Mouse (Mus musculus): ENCODE data around the gene Anapc10. TPM values are rescaled to one million over a fixed set of nuclear protein-coding genes. Genes with fewer than 3 reads are reported as not detected.

Anapc10 gene
- total and polyA plus RNA-seq, 3 experiments: 2.1 to 5.5 (median 5.3) TPM

DNA sequence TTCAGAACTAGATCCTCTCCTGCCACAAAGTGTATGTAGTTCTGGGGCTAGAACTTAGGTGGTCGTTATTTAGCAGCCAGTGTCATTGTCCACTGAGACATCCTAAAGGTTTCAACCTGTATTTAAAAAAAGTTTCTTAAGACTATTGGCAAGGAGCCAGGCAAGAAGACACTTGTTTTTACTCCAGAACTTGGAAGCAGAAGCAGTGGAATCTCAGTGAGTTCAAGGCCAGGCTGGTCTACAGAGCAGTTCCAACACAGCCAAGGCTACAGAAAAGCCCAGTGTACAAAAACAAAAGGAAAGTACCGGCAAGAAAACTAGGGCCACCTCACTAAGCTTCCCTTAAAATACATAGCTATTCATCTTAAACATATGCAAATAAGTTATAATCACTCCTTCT lies 19.1 kb upstream of the Anapc10 start:
- Histone ChIP-seq H3K27me3 (ENCODE audit: control insufficient read depth, insufficient read depth, low read length) (no peaks in the 10 kb centered on the region), H3K4me3 (no peak overlapping the region), H3K9ac (ENCODE audit: low read depth, low read length) (no peak overlapping the region), H3K36me3 (ENCODE audit: control insufficient read depth, insufficient read depth, low read length) (peaks cover 5% of the 10 kb centered on the region; the same call in 1 of the 2 replicates), H3K79me2 (replicated peaks; ENCODE audit: control insufficient read depth, insufficient read depth, low read length) (no peaks in the 10 kb centered on the region), H3K27ac (no peak overlapping the region), H3K4me1 (ENCODE audit: control insufficient read depth, insufficient read depth, low read length) (no peaks in the 10 kb centered on the region)
- DNase-seq: no peak
- 79% methylated on average over 2 of the region's 2 CpGs for WGBS
- TF ChIP-seq POLR2A (IDR thresholded peaks at IDR 0.05; ENCODE audit: insufficient read depth, low read depth, low read length): no peak
- no peak for TF ChIP-seq CTCF (IDR thresholded peaks at IDR 0.05)
- intact Hi-C loops (cut with DNase I): no loop called here

DNA sequence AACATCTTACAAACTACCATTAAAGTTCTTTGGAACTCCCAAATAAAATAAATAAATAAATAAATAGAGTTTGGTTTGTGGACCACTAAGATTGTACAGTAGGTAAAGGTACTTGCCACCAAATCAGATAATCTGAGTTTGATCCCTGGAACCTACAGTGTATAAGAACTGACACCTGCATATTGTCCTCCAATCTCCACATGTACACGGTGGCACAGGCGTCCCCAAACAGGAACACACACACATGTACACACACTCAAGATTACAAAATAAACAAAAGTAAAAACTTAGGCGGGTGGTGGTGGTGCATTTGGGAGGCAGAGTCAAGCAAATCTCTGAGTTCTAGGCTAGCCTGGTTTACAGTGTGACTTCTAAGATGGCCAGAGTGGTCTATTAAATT lies 4.9 kb upstream of the Anapc10 start:
- Histone ChIP-seq H3K36me3 (ENCODE audit: control insufficient read depth, insufficient read depth, low read length) (peaks cover 5% of the 10 kb centered on the region), H3K79me2 (replicated peaks; ENCODE audit: control insufficient read depth, insufficient read depth, low read length) (no peaks in the 10 kb centered on the region), H3K4me1 (ENCODE audit: control insufficient read depth, insufficient read depth, low read length) (no peaks in the 10 kb centered on the region; the same call in 1 of the 2 replicates), H3K4me3 (no peak overlapping the region), H3K27me3 (ENCODE audit: control insufficient read depth, insufficient read depth, low read length) (no peaks in the 10 kb centered on the region), H3K27ac (no peak overlapping the region), H3K9ac (ENCODE audit: low read depth, low read length) (no peak overlapping the region)
- intact Hi-C loops (cut with DNase I): no loop called here
- 93% methylated on average over 3 of the region's 3 CpGs for WGBS
- TF ChIP-seq EP300 (IDR thresholded peaks at IDR 0.05; ENCODE audit: insufficient read depth, low read depth, low read length) (no peak), CTCF (IDR thresholded peaks at IDR 0.05) (no peak), POLR2A (IDR thresholded peaks at IDR 0.05; ENCODE audit: insufficient read depth, low read depth, low read length) (no peak)
- no peak for DNase-seq

DNA sequence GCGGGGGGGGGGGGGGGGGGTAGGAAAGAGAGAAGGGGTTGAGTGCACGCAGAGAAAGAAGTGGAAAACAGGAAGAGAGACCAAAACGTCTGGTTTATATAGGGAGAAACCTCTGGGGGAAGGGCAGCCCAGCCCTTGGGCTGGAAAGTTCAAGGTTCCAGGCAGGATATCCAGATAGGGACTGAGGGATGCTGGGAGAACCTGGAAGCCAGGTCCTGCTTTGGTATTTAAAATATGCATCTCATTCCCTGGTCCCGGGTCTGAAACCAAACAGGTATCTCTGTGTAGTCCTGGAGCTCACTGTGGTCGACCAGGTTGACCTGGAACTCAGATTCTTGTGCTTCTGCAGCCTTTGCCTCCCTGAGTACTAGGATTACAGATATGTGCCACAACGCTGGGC lies 1.1 kb downstream of the Anapc10 start:
- no peak for TF ChIP-seq EP300 (IDR thresholded peaks at IDR 0.05; ENCODE audit: insufficient read depth, low read depth, low read length)
- no peak for TF ChIP-seq CTCF (IDR thresholded peaks at IDR 0.05)
- TF ChIP-seq POLR2A (IDR thresholded peaks at IDR 0.05; ENCODE audit: insufficient read depth, low read depth, low read length): no peak
- H3K36me3 ChIP-seq (ENCODE audit: control insufficient read depth, insufficient read depth, low read length): peaks cover 2% of the 10 kb centered on the region; the same call in 1 of the 2 replicates
- H3K27me3 ChIP-seq (ENCODE audit: control insufficient read depth, insufficient read depth, low read length): no peaks in the 10 kb centered on the region
- no peaks in the 10 kb centered on the region; the same call in 1 of the 2 replicates for H3K4me1 ChIP-seq (ENCODE audit: control insufficient read depth, insufficient read depth, low read length)
- H3K27ac ChIP-seq: no peak overlapping the region
- no peaks in the 10 kb centered on the region for H3K79me2 ChIP-seq (replicated peaks; ENCODE audit: control insufficient read depth, insufficient read depth, low read length)
- DNase-seq: no peak
- H3K9ac ChIP-seq (ENCODE audit: low read depth, low read length): no peak overlapping the region
- 39% methylated on average over 6 of the region's 6 CpGs for WGBS
- intact Hi-C loops (cut with DNase I): loop anchor here (10.0 kb wide), 2 partner anchors 418 to 1302 kb away; partner anchors contain the start of genes Mmaa and Usp38
- no peak overlapping the region for H3K4me3 ChIP-seq

DNA sequence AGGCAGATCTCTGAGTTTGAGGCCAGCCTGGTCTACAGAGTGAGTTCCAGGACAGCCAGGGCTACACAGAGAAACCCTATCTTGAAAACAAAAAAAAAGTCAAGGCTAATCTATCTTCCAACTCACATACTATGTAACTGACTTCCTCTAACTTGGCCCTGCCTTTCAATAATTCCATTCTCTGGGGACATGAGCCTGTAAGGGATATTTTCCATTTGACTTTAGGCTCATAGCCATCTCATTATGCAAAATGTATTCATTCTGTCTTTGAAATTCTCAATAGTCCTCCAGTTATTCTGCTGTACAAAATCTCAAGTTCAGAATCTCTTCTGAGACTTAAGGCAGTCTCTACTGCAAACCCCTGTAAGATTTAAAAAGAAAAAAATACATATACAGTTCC lies 9.9 kb downstream of the Anapc10 start:
- Histone ChIP-seq H3K79me2 (replicated peaks; ENCODE audit: control insufficient read depth, insufficient read depth, low read length) (no peaks in the 10 kb centered on the region), H3K27me3 (ENCODE audit: control insufficient read depth, insufficient read depth, low read length) (no peaks in the 10 kb centered on the region), H3K9ac (ENCODE audit: low read depth, low read length) (no peak overlapping the region), H3K4me1 (ENCODE audit: control insufficient read depth, insufficient read depth, low read length) (no peaks in the 10 kb centered on the region), H3K27ac (no peak overlapping the region), H3K36me3 (ENCODE audit: control insufficient read depth, insufficient read depth, low read length) (peaks cover 4% of the 10 kb centered on the region), H3K4me3 (no peak overlapping the region)
- intact Hi-C loops (cut with DNase I): no loop called here
- no peak for TF ChIP-seq POLR2A (IDR thresholded peaks at IDR 0.05; ENCODE audit: insufficient read depth, low read depth, low read length)
- no peak for TF ChIP-seq EP300 (IDR thresholded peaks at IDR 0.05; ENCODE audit: insufficient read depth, low read depth, low read length)
- no peak for TF ChIP-seq CTCF (IDR thresholded peaks at IDR 0.05)
- no peak for DNase-seq

DNA sequence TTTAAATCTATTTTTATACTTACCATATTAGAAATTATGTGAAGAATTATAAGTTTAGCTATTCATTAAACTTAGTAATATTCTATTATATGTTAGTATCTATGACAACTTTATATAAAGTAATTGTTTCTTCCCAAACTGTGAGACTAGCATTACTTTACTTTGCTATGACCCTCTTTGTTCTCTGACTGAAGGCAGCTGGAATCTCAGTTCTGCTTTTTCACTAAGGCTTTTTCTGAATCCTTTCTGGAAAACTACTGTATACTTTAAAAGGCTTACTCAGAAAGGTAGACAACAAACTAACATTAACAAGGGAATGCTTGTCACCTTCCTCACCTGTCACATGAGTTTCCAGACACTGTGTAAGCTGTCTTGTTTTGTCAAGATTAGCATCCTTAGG lies 11.7 kb downstream of the Anapc10 start:
- TF ChIP-seq CTCF (IDR thresholded peaks at IDR 0.05) (no peak), EP300 (IDR thresholded peaks at IDR 0.05; ENCODE audit: insufficient read depth, low read depth, low read length) (no peak), POLR2A (IDR thresholded peaks at IDR 0.05; ENCODE audit: insufficient read depth, low read depth, low read length) (no peak)
- no peak overlapping the region for H3K4me3 ChIP-seq
- H3K9ac ChIP-seq (ENCODE audit: low read depth, low read length): no peak overlapping the region
- H3K36me3 ChIP-seq (ENCODE audit: control insufficient read depth, insufficient read depth, low read length): peaks cover 4% of the 10 kb centered on the region
- H3K79me2 ChIP-seq (replicated peaks; ENCODE audit: control insufficient read depth, insufficient read depth, low read length): no peaks in the 10 kb centered on the region
- intact Hi-C loops (cut with DNase I): no loop called here
- DNase-seq: no peak
- H3K4me1 ChIP-seq (ENCODE audit: control insufficient read depth, insufficient read depth, low read length): no peaks in the 10 kb centered on the region
- H3K27ac ChIP-seq: no peak overlapping the region
- no peaks in the 10 kb centered on the region for H3K27me3 ChIP-seq (ENCODE audit: control insufficient read depth, insufficient read depth, low read length)

DNA sequence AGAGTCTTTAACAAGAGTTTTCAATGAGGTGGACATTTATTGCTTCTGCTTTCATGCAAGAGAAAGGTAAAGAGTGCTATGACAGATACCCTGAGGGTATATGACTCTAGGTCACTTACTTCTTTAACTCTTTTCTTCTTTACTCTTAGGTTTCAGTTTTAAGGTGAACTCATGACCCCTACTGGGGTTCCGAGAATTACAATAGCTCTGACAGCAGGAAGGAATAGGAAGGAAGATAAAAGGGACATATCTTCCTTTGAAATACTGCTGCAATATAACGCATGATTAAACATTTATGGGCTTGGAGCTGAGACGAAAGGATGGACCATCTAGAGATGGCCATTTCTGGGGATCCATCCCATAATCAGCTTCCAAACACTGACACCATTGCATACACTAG lies 13.0 kb downstream of the Anapc10 start:
- WGBS: 50% methylated on average over 3 of the region's 3 CpGs
- Histone ChIP-seq H3K4me1 (ENCODE audit: control insufficient read depth, insufficient read depth, low read length) (no peaks in the 10 kb centered on the region), H3K4me3 (no peak overlapping the region), H3K36me3 (ENCODE audit: control insufficient read depth, insufficient read depth, low read length) (peaks cover 4% of the 10 kb centered on the region), H3K27ac (no peak overlapping the region), H3K9ac (ENCODE audit: low read depth, low read length) (no peak overlapping the region), H3K27me3 (ENCODE audit: control insufficient read depth, insufficient read depth, low read length) (no peaks in the 10 kb centered on the region), H3K79me2 (replicated peaks; ENCODE audit: control insufficient read depth, insufficient read depth, low read length) (no peaks in the 10 kb centered on the region)
- TF ChIP-seq EP300 (IDR thresholded peaks at IDR 0.05; ENCODE audit: insufficient read depth, low read depth, low read length): no peak
- TF ChIP-seq CTCF (IDR thresholded peaks at IDR 0.05): no peak
- TF ChIP-seq POLR2A (IDR thresholded peaks at IDR 0.05; ENCODE audit: insufficient read depth, low read depth, low read length): no peak
- no peak for DNase-seq
- intact Hi-C loops (cut with DNase I): no loop called here

All from heart, adult 2 months (tissue).